Mouse (Mus musculus) right cerebral cortex, postnatal 25 days (tissue): ENCODE measurements around the gene Gm43518.
A peak's percentile ranks its signal among the peaks of the same experiment; 100 is the strongest.

Experiments used
- DNase-seq: peaks from one replicate; pipeline ENCODE4 v3.0.0; 2022

Gene Gm43518

DNA sequence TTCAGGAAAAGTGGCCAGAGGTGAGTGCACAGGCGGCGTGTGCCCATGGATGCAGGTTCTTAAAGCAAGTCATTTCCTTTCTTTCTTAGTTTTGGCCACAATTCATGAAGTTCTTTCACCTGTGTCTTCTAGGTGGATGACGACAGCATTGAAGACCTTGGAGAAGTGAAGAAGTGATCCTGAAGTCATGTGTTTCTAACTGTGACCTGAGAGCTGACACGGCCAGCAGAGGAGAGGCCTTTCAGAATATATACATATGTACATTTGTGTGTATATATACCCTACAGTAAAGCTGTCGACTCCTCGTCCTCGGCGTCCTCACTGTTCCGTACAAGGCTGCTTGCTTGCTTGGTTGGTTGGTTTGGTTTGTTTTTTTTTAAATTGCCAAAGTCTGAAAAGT, at the start of gene Gm43518:
Gm43518 (plus strand) TSS at position 301 of the 400 bp plus-strand sequence.
- no peak for DNase-seq

DNA sequence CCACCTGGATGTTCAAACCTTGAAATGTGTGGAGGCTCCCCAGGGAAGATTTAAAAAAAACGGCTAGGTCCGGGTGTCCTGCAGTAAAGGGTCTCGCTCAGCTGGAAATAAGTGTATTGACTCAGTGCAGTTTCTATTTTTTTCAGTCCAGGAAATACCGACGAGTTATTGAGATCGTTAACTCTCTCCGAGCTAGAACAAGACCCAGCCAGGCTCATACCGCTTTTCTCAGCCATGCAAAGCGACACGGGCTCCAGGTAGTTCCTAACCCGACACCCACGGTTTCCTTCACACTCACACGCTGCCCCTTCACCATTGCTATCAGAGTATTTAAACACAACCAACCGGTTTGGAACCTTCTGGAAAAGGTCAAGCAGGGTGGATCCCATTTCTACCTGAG, 49.2 kb upstream of the Gm43518 start:
- DNase-seq, result no peak

DNA sequence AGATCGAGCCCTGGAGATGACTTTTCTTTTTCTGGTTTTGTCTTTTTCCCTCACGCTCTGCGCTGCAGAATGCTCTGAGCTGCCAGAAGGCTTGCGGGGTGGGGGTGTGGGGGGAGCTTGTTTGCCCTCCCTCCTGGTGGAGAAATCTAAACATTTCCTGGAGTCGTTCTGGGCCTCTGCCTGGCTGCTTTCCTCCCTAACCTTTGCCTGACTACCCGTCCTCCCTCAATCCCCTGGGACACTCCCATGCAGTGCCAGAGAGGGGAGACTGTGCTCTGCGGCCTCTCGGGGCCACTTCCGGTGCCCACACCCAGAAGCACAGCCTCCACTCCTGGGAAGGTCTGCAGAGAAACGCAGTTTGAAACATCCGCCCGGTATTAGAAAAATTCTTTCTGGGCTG, 47.3 kb upstream of the Gm43518 start, which contains the start of gene Hcar1:
Hcar1 (minus strand) TSS at position 93 of the 400 bp plus-strand sequence.
- DNase-seq, result no peak

DNA sequence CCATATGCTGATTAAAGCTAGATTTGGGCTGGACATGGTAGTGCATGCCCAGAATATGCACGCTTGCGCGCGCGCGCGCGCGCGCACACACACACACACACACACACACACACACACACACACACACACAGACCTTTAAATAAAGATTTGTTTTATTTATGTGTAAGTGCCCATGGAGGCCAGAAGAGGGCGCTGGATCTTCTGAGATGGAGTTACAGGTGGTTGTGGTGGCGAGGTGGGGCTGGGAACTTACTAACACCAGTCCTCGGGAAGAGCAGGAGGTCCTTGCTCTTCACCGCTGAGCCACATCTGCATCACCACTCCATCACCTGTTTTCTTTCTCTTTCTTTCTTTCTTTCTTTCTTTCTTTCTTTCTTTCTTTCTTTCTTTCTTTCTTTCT, 46.4 kb upstream of the Gm43518 start:
- DNase-seq, result no peak

DNA sequence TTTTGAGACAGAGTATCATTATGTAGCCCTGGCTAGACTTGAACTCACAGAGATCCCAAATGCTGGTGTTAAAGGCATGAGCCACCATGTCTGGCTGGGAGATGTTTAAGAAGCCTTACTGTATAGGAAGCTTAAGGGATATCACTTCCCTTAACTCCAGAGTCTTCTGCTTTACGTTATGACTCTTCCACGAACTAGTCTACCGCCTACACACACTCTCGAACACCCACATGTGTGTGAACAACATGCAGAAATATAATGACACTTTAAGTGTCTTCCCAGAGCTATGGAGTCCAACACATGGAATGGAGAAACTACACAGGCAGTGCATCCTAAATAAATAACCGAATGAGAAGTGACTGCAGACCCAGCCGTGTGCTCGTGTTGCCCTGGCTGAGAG, 43.3 kb upstream of the Gm43518 start:
- DNase-seq, result no peak

DNA sequence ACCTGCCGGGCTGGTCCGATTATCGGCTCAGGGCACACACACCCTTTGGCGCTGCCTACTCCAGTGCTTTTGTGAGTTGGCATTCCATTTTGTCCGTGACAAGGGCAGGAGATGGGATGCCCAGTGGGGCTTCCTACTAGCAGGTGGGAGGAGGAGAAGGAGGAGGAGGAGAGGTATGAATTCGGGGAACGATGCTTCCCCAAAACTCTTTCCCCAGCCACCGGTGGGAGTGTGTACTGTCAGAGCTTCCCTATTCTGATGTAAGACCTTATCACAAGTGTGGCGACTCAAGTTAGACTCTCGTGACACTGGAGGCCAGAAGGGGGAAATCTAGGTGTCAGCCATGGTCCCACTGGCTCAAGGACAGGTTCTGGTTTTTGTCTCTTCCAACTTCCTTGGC, 42.9 kb upstream of the Gm43518 start:
- DNase-seq, result no peak

DNA sequence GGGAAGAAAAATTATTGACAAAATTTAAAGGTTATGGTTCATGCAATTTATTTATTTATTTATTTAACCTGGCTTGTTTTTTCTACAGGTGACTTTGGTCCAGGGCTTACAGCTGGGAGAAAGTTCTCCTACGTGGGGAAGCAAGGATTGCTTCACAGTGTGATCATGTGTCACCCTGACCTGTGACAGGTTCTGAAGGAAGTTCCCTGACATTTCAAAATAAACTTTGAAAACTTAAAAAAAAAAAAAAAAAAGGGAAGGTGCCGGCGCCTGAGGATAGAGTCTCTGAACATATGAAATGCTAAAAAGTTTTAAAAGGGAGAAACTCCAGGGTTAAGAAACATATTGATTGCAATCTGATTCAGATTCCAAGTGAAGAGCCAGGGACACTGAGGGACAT, 40.9 kb upstream of the Gm43518 start:
- no peak for DNase-seq

DNA sequence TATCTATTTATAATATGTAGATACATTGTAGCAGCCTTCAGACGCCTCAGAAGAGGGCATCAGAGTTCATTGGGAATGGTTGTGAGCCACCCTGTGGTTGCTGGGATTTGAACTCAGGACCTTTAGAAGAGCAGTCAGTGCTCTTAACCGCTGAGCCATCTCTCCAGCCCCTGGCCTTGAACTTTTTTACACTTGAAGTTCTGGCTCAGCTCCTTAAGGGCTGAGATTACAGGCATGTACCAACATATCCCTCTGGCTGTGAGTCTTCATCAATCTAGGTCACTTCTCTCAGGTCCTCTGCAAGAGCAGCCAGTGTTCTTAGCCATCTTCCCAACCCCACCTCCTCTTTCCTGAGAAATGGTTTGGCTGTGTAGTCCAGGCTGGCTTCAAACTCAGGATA, 36.9 kb upstream of the Gm43518 start:
- no peak for DNase-seq

DNA sequence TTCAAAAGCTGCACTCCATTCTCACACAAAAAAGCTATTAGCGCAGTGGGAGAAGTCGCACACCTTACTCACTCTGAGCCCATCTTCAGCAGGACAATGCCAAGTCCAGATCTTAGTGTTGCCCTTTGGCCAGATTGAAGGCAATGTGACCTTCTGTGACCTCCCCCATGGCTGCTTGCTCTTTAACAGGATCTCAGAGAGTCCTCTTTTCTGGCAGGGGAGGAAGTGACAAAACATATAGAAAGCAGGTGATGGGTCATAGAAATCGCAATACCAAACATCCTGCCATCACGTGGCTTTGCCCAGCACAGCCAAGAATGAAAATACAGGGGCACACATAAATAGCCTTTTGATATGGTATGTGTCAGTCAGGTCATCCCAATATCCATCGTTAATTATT, 36.2 kb upstream of the Gm43518 start:
- no peak for DNase-seq

DNA sequence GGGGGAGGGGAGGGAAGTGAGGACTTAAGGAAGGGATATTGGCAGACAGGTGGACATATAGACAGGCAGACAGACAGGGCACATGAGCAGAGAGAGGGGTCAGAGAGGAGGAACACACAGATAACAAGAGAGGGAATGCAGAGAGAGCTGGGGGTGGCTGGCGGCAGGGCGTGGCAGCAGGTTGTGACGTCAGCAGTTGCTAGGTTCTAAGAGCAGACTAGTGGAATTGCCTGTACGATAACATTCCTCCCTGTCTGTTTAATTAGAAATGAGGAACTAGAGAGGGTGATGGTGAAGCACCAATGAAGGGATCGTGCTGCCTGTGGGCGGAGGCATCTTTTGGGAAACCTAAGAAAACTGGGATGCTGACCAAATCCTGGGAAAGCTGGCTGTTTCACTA, 35.5 kb upstream of the Gm43518 start:
- no peak for DNase-seq

DNA sequence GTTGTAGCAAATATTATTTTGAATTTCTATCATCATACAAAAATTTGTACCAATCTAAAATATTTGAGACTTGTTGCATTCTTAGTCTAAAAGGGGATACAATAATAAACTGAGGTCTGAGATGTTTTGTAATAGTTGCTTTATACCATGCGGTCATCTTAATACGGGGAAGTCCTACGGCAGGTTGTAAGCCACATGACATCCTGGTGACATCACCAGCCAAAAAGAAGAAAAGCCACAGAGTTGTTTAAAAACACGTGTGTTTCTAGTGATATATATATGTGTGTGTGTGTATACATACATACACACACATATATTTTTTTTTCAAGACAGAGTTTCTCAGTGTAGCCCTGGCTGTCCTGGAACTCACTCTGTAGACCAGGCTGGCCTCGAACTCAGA, 33.7 kb upstream of the Gm43518 start:
- no peak for DNase-seq

DNA sequence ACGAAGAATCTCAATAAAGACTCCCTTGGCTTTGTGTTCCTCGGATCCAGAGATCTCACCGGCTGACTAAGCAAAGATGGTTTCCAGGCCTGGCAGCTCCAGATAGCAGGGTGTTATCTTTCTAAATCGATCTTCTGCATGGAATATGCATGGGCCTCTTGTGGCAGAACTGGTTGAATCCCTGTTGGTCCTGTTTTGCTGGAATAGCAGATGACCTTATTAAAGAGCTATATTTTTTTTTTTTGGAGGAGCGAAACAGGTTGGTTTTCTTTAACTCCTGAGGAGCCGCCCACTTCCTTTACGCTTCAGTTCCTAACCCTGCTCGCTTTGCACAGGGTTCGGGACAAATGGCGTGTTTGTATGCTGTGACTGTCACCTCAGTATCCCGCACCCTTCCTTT, 30.8 kb upstream of the Gm43518 start:
- no peak for DNase-seq

DNA sequence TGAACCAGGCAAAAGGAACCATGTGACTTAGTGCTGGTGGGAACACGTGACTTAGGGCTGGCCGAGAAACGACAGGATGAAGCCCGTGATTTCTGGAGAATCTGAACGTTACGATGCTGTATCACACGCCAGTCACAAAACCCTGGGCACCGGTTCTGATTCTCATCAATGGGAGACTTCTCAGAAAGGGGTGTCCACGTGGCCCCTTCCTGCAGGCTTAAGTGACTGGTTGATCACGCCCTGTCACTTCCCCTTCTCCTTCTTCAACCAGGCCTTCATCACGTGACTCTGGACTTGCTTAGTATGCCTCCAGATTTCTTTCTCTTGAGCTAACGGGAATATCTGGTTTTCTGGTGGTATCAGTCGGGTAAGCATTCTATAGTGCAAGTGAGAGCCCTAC, 29.9 kb upstream of the Gm43518 start:
- no peak for DNase-seq

DNA sequence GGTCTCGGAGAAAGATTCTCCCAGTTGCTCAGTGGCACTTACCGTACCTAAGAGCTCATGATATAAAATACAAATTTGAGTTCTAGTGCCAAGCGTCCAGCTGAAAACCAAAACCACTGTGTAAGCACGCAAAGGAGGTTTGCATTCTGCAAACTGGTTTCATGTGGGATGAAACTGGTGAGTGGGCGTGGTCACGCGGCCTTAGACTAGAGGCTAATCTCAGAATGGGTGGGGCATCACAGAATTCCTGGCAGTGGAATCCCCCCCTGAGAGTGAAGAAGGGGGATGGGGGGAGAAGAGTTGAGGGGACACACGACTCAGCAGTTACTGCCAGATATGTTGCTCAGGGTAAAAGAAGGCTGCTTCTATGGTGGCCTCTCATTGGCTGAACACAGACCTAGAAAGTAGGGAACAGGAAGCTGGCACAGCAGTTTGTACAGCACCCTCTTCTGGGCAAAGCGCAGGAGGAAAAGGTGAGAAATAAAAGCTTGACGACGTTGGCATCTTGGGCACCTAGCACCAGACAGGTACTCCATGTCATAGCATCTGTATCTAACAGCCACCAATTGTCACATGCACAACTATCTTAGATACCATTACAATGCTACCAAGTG, 23.1 kb upstream of the Gm43518 start:
- no peak for DNase-seq

DNA sequence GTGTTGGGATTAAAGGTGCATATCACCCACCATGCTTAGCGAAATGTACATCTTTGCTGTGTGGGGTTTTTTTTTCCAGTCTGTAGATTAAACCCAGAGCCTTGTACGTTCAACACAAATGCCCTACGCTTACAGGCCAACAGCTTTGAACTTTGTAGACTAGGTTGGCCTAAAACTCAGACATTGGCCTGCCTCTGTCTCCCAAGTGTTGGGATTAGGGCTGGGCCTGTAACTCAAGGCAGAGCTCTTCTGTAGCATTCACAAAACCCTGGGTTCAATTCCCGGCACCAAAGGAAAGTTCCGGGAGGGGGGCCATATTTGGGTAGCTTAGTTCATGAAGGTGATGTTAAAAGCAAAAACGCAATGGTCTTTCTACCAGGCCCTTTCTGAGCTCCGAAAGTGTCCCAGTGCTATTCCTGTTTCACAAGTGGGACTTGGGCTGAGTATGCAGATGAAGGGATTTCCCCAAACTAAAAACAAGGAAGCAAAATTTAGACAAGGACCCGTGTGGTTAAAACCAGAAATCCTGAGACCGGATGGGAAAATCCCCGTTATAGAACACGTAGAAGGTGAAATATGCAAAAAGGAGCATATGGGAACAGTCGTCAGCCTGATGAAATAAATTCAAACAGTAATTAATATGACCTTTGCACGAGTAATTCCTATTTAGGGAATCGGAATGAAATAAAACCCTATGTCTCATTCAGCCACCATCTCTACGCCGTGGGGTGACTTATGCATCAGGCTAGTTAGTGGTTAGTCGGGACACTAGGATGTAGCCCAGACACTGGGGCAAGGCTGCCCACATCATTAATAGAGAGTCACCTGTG, 20.9 kb upstream of the Gm43518 start:
- no peak for DNase-seq

DNA sequence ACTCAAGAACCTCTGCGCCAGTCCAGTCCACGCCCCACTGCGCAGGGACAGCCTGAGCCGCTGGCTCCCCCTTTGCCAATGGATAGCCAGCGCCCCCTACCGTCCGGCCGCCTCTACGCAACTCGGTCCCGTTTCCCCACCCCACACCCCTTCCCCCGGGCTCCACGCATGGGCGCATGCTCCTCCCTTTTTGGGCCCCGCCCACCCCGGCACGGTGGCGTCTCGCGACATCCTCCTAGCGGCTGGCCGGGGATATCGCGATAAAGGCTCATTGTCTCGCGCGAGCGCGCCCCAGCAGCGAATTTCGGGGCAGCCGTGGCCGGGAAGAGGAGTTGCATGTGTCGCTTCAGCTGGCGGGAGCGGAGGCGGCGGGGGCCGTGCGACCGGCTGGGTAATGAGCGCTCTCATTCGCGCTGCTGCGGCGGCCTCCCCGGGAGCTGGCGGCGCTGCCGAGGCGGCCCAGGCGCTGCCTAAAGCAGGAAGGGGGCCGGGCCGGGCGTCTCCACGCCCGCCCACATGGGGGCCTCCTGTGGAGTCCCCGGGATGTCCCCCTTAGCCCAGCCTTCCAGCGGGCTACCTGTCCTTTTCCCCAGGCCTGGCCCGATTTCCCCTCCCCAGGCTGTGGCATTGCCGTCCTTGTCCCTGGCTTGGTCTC, 20.1 kb upstream of the Gm43518 start, which contains the start of gene Denr:
Denr (plus strand) TSS at position 200 of the 655 bp plus-strand sequence.
- DNase-seq, result peak; percentile 99

DNA sequence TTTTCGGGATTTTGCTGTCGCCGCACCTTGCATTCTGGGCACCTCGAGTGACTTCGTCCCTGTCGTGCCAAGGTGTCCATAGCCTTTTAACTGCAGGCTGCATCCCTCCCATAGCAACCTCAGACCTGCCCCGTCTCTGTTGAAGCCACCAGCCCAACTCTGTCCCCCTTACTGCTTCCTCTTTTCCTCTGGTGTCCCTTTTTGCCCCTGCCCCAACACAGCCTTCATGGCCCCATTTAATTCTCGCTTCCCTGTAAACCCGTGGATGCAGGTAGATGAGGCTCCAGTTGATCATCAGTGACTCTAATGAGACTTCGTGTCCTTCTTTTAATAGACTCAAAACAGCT, 19.6 kb upstream of the Gm43518 start:
- no peak for DNase-seq

DNA sequence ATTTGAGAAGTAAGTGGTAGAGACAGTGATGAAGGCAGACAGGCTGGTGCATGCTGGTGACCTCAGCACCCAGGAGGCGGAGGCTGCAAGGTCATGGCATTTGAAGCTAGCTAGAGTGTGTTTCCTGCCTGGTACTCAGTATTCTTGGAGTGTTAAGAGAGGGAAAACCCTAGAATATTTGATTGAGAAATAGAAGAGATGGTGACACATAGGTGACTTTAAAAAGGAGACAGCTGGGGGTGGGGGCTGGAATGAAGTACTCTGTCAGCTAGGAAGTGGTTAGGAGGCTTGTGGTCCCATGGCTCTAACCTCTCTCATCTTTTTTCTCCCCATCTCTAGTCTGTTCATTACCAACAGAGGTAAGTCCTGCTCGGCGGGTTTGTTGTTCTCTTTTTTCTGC, 12.4 kb upstream of the Gm43518 start:
- DNase-seq, result no peak

DNA sequence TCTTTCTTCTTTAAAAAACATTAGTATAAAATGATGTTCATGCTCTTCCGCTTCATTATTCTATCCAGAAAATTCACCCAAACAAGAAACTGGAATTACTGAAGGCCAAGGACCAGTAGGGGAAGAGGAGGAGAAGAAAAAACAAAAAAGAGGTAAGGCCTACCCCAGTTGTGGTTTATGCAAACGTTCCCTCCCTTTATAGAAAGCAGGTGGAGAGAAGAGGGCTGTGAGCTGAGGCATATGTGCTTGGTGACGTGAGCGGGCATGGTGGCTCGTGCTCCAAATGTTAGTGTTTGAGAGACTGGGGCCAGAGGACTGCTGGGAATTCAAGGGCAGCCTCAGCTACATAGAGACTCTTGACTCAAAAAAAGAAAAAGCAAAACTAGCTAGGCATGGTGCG, 5.1 kb upstream of the Gm43518 start:
- DNase-seq, result no peak

DNA sequence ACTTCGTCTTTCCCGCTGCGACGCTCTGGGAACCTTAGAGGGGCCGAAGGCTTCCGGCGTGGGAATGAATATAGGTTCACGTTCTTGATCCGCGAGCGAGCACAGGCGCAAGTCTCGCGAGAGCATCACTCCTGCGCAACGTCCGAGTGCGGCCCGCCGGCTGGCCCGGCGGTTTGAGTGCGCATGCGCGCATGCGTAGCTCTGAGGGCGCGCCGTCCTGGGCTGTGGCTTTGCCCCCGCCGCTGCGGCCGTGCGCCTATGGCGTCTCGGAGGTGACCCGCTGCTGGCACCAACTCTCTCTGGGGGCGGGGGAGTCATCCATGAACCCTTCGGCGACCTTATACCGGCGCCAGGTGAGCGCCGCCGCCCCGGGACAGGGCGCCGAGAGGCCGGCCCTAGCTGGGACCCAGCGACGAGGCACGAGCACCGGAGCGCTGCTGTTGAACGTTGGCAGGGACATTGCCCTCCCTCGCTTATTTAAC, 3.3 kb downstream of the Gm43518 start, which contains the start of gene Ccdc62:
Ccdc62 (plus strand) TSS at position 172 of the 482 bp plus-strand sequence.
- DNase-seq, result peak; percentile 90

DNA sequence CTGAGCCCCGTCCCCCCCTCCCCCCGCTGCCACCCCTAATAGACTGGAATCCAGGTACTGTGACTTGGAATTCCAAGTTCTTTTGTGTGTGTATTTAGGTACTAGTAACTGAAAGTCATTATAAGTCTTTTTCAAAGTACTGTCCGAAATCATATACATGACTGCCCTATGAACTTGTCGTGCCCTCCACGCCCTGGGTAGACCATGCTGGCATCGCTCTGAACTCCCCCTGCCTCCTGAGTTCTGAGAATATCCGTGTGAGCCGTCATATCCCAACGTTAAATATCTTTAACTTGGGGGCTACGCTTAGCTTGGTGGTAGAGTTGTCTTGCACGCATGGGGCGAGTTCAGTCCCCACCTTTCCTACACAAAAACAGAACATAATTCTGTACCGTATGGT, 3.9 kb downstream of the Gm43518 start:
- DNase-seq, result no peak

DNA sequence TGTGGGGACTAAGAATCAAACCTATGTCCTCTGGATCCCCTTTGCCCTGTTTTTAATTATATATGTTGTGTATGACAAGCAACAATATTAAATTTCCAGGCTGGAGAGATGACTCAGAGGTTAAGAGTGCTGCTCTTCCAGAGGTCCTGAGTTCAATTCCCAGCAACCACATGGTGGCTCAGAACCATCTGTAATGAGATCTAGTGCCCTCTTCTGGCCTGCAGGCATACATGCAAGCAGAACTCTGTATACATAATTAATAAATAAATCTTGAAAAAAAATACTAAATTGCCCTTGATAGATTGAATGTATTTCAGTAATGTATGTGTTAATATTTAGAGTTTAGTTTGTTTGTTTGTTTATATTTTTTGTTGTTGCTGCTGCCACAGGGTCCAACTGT, 5.7 kb downstream of the Gm43518 start:
- no peak for DNase-seq

DNA sequence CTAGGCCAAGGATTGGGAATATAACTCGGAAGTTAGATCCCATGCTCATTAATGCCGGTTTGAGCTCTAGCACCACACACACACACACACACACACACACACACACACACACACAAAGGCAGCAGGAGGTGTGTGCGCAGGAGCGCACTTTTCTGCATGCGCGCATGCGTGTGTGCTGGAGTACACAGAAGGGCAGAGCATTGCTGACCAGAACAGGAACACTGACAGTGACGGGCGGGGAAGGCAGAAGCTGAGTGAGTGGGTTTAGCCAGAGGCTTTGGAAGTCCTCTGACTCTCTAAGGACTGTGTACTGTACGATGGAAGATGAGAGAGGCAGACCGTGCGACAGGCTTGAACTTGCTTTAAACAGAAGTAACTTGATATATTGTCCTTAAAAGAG, 6.3 kb downstream of the Gm43518 start:
- DNase-seq, result no peak
